Mouse (Mus musculus) CH12.LX (cell line): ENCODE measurements at regions not wholly inside any gene's neighbourhood (a gene's known extent, or its start where the extent isn't known, plus 50 kb on each side); places are given as distances from the start of the nearest gene placed in this dataset.

Experiments
- DNase-seq: peaks from one replicate; pipeline ENCODE4 v3.0.0-alpha.2; 2013; ENCODE audit errors: extremely low read depth
- H3K27ac ChIP-seq: 2 replicates; pipeline ENCODE4 v1.5.1; 2012; ENCODE audit warnings: low read depth, mild to moderate bottlenecking, control low read depth, moderate library complexity; ENCODE audit not compliant: insufficient read depth
- H3K27me3 ChIP-seq: replicated peaks from 2 replicates; pipeline ENCODE3; 2012; ENCODE audit warnings: inconsistent platforms
- H3K36me3 ChIP-seq, 2 experiments: replicated peaks in 1 of 2; 2 replicates each; pipeline versions ENCODE3 to v1.6.1; 2012; ENCODE audit warnings: inconsistent platforms in 1 of 2, low read length in 1 of 2, mild to moderate bottlenecking in 1 of 2, mixed read lengths in 1 of 2, moderate library complexity in 1 of 2; ENCODE audit not compliant: control insufficient read depth in 1 of 2, insufficient read depth in 1 of 2
- H3K4me1 ChIP-seq, 2 experiments: 2 replicates each; pipeline ENCODE4 v1.6.1; 2012; ENCODE audit warnings: inconsistent platforms in 1 of 2, moderate library complexity in 1 of 2; ENCODE audit not compliant: insufficient read depth in 2 of 2, control insufficient read depth in 1 of 2
- H3K4me2 ChIP-seq: 2 replicates; pipeline ENCODE4 v1.6.1; 2012; ENCODE audit warnings: low read depth, mild to moderate bottlenecking, control low read depth; ENCODE audit not compliant: poor library complexity, insufficient read depth, severe bottlenecking
- H3K4me3 ChIP-seq, 3 experiments: fragments of 150-350 bp in 1 of 3; sonication (generic) in 1 of 3; replicated peaks in 1 of 3; 2 replicates each; pipeline versions ENCODE3 to v1.5.1; 2011 to 2012; ENCODE audit warnings: low read depth in 2 of 3, low read length in 2 of 3, mild to moderate bottlenecking in 2 of 3, moderate library complexity in 2 of 3, control low read depth in 1 of 3, improper control_type of control experiment in 1 of 3, inconsistent platforms in 1 of 3, mixed read lengths in 1 of 3; ENCODE audit not compliant: poor library complexity in 1 of 3
- H3K79me2 ChIP-seq: replicated peaks from 2 replicates; pipeline ENCODE4 v1.6.1; 2012; ENCODE audit warnings: mild to moderate bottlenecking, moderate library complexity; ENCODE audit not compliant: control insufficient read depth, poor library complexity, insufficient read depth, severe bottlenecking; ENCODE audit errors: extremely low read depth
- H3K9ac ChIP-seq: 2 replicates; pipeline ENCODE4 v1.6.1; 2012; ENCODE audit warnings: low read depth, mild to moderate bottlenecking, control low read depth, moderate library complexity; ENCODE audit not compliant: insufficient read depth
- H3K9me3 ChIP-seq: replicated peaks from 2 replicates; pipeline ENCODE3; 2012; ENCODE audit warnings: low read length, inconsistent platforms, mixed read lengths
- BHLHE40 ChIP-seq: IDR thresholded peaks from 2 replicates; pipeline ENCODE4 v1.6.1; 2011; ENCODE audit warnings: mild to moderate bottlenecking, low read depth, low read length, improper control_type of control experiment
- CHD1 ChIP-seq: IDR thresholded peaks from 2 replicates; pipeline ENCODE4 v1.6.1; 2012; ENCODE audit warnings: low read depth, low read length, improper control_type of control experiment, inconsistent platforms
- E2F4 ChIP-seq: IDR thresholded peaks from 2 replicates; pipeline ENCODE4 v1.6.1; 2011; ENCODE audit warnings: low read depth, low read length, improper control_type of control experiment; ENCODE audit not compliant: insufficient replicate concordance
- ELF1 ChIP-seq: IDR thresholded peaks from 2 replicates; pipeline ENCODE4 v1.6.1; 2014; ENCODE audit warnings: low read depth, mild to moderate bottlenecking, inconsistent platforms, low read length, improper control_type of control experiment
- EP300 ChIP-seq: IDR thresholded peaks from 2 replicates; pipeline ENCODE4 v1.6.1; 2011; ENCODE audit warnings: low read length, improper control_type of control experiment
- GABPA ChIP-seq: IDR thresholded peaks from 2 replicates; pipeline ENCODE4 v1.6.1; 2012; ENCODE audit warnings: low read depth, low read length, improper control_type of control experiment, inconsistent platforms; ENCODE audit not compliant: insufficient replicate concordance
- HCFC1 ChIP-seq: IDR thresholded peaks from 2 replicates; pipeline ENCODE4 v1.6.1; 2012; ENCODE audit warnings: low read depth, mild to moderate bottlenecking, inconsistent platforms, low read length, improper control_type of control experiment
- JUN ChIP-seq: IDR thresholded peaks from 2 replicates; pipeline ENCODE4 v1.6.1; 2011; ENCODE audit warnings: low read depth, mild to moderate bottlenecking, low read length, improper control_type of control experiment, moderate library complexity; ENCODE audit not compliant: insufficient read depth
- KAT2A ChIP-seq: IDR thresholded peaks from 2 replicates; pipeline ENCODE4 v1.6.1; 2012; ENCODE audit warnings: low read length, improper control_type of control experiment, inconsistent platforms; ENCODE audit not compliant: insufficient replicate concordance
- MAFK ChIP-seq: IDR thresholded peaks from 2 replicates; pipeline ENCODE4 v1.6.1; 2011; ENCODE audit warnings: low read length, improper control_type of control experiment; ENCODE audit not compliant: insufficient replicate concordance
- MAZ ChIP-seq: IDR thresholded peaks from 2 replicates; pipeline ENCODE4 v1.6.1; 2012; ENCODE audit warnings: low read depth, mild to moderate bottlenecking, inconsistent platforms, low read length, improper control_type of control experiment, moderate library complexity
- MXI1 ChIP-seq: IDR thresholded peaks from 2 replicates; pipeline ENCODE4 v1.6.1; 2011; ENCODE audit warnings: mild to moderate bottlenecking, low read depth, low read length, improper control_type of control experiment
- POLR2A ChIP-seq: IDR thresholded peaks from 2 replicates; pipeline ENCODE4 v1.6.1; 2011; ENCODE audit warnings: low read depth, mild to moderate bottlenecking, improper control_type of control experiment, low read length
- RAD21 ChIP-seq: IDR thresholded peaks from 2 replicates; pipeline ENCODE4 v1.6.1; 2011; ENCODE audit warnings: low read depth, mild to moderate bottlenecking, low read length, improper control_type of control experiment, moderate library complexity
- SIN3A ChIP-seq: IDR thresholded peaks from 2 replicates; pipeline ENCODE4 v1.6.1; 2012; ENCODE audit warnings: low read length, improper control_type of control experiment, inconsistent platforms
- TBP ChIP-seq: conservative IDR thresholded peaks from 2 replicates; pipeline ENCODE4 v1.6.1; 2011; ENCODE audit warnings: low read depth, low read length, improper control_type of control experiment
- TCF12 ChIP-seq: IDR thresholded peaks from 2 replicates; pipeline ENCODE4 v1.6.1; 2014; ENCODE audit warnings: low read depth, mild to moderate bottlenecking, inconsistent platforms, low read length, improper control_type of control experiment
- USF2 ChIP-seq: conservative IDR thresholded peaks from 2 replicates; pipeline ENCODE4 v1.6.1; 2011; ENCODE audit warnings: low read depth, low read length, improper control_type of control experiment
- ZC3H11A ChIP-seq: IDR thresholded peaks from 2 replicates; pipeline ENCODE4 v1.6.1; 2012; ENCODE audit warnings: low read depth, mild to moderate bottlenecking, inconsistent platforms, low read length, improper control_type of control experiment
- ZKSCAN1 ChIP-seq: IDR thresholded peaks from 2 replicates; pipeline ENCODE4 v1.6.1; 2012; ENCODE audit warnings: low read depth, inconsistent platforms, low read length, improper control_type of control experiment, borderline replicate concordance
- ZNF384 ChIP-seq: IDR thresholded peaks from 2 replicates; pipeline ENCODE4 v1.6.1; 2012; ENCODE audit warnings: low read depth, low read length, improper control_type of control experiment, inconsistent platforms
- dilution Hi-C: fragments of 300-500 bp; cut with MboI; formaldehyde crosslinking; loops from 2 replicates; pipeline ENCODE4 v1.14.3; 2020; ENCODE audit warnings: low sequenced_read_pairs; ENCODE audit not compliant: extremely low pct_unique_long_range_greater_than_20kb, extremely low pct_ligation_motif_present
- in situ Hi-C: fragments of 300-500 bp; cut with MboI; formaldehyde crosslinking; loops from 3 replicates; pipeline ENCODE4 v1.14.3; 2019; ENCODE audit warnings: low sequenced_read_pairs, low pct_ligation_motif_present, low pct_unique_long_range_greater_than_20kb, mixed read lengths

- dilution Hi-C loops: no loop called here
- Histone ChIP-seq H3K9ac (no peak overlapping the region), H3K27me3 (no peaks in the 10 kb centered on the region), H3K9me3 (no peaks in the 10 kb centered on the region), H3K27ac (no peak overlapping the region), H3K4me3 (no peak overlapping the region), H3K4me2 (no peak overlapping the region), H3K36me3 (no peaks in the 10 kb centered on the region), H3K79me2 (no peaks in the 10 kb centered on the region), H3K4me1 (no peaks in the 10 kb centered on the region)
- no peak for TF ChIP-seq JUN
- no peak for TF ChIP-seq E2F4
- no peak for TF ChIP-seq USF2
- TF ChIP-seq HCFC1: no peak
- no peak for TF ChIP-seq SIN3A
- TF ChIP-seq RAD21: no peak
- no peak for TF ChIP-seq MXI1
- no peak for TF ChIP-seq TCF12
- TF ChIP-seq ZKSCAN1: no peak
- in situ Hi-C loops: no loop called here
- DNase-seq: no peak
These were observed 112.7 kb upstream of the Dpt start for GRCm38 (mm10) chr1:164683788-164684187.

GRCm38 (mm10) chr1:164682867-164683599 is 113.4 kb upstream of the Dpt start:
- Histone ChIP-seq H3K9me3 (no peaks in the 10 kb centered on the region), H3K4me2 (no peak overlapping the region), H3K79me2 (no peaks in the 10 kb centered on the region), H3K27me3 (no peaks in the 10 kb centered on the region), H3K36me3 (no peaks in the 10 kb centered on the region), H3K4me1 (no peaks in the 10 kb centered on the region), H3K27ac (no peak overlapping the region), H3K9ac (no peak overlapping the region), H3K4me3 (no peak overlapping the region)
- TF ChIP-seq POLR2A (no peak), TBP (no peak), TCF12 (no peak), SIN3A (no peak), MAFK (no peak), ZKSCAN1 (no peak), GABPA (no peak), HCFC1 (no peak), ZC3H11A (no peak), ZNF384 (no peak), RAD21 (no peak), CHD1 (no peak), ELF1 (no peak), EP300 (no peak), MAZ (no peak), BHLHE40 (no peak), KAT2A (no peak)
- DNase-seq: no peak
- in situ Hi-C loops: no loop called here
- dilution Hi-C loops: no loop called here
